Mouse (Mus musculus) lung, adult 2 months (tissue): ENCODE measurements at regions not wholly inside any gene's neighbourhood (a gene's known extent, or its start where the extent isn't known, plus 50 kb on each side); places are given as distances from the start of the nearest gene placed in this dataset.

Experiments used
- CTCF ChIP-seq: fragments of 200-500 bp; IDR thresholded peaks from 2 replicates; pipeline ENCODE4 v1.5.1; 2011; ENCODE audit warnings: mild to moderate bottlenecking, low read length, control low read depth; ENCODE audit not compliant: insufficient read depth
- POLR2A ChIP-seq: fragments of 200-500 bp; IDR thresholded peaks from 2 replicates; pipeline ENCODE4 v1.6.1; 2011; ENCODE audit warnings: low read depth, mild to moderate bottlenecking, control low read depth, low read length, borderline replicate concordance; ENCODE audit errors: extremely low read depth

DNA sequence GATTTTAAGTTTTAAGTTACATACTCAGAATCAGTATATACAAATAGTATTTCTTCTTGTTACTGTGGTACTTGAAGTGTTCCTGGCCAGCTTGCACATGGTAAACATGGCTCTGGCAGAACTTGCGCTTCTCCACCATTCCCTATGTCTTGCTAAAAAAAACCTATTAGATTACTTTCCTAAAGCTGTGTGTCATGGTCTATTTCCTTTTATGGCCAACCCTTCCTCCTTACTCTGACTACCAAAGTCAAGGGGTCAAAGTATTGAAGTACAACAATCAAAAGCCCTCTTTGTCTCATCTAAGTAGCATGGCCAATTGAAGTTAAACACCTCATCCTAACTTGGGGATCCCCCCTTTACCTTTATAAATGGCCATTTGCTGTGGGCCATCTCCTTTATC, 223.6 kb upstream of the 2610001J05Rik start:
- TF ChIP-seq CTCF (no peak), POLR2A (no peak)
